Mouse (Mus musculus): ENCODE measurements around the gene Uty. TPM values are rescaled to one million over a fixed set of nuclear protein-coding genes. Genes with fewer than 3 reads are reported as not detected.

The Uty gene
- 16.8 and 18.7 TPM in 2 replicates for polyA plus RNA-seq (2014; fragmentation: Nextera tagmentation; extraction: Ambion mirVana)

GRCm38 (mm10) chrY:1245426-1245863, at the start of gene Uty:
Gene Uty, minus strand, starts transcription at chrY:1245759.
- Histone ChIP-seq H3K4me3 (replicated peaks; ENCODE audit: low read length) (peak within 1 kb of the TSS; percentile 40), H3K27me3 (ENCODE audit: control insufficient read depth, insufficient read depth, low read length) (no peaks in the 10 kb centered on the region), H3K4me1 (replicated peaks; ENCODE audit: control insufficient read depth, insufficient read depth, low read length) (no peaks in the 10 kb centered on the region), H3K27ac (peak within 1 kb of the TSS; percentile 77), H3K4me2 (replicated peaks) (peak within 1 kb of the TSS; percentile 44), H3K9ac (peak within 1 kb of the TSS; percentile 49), H3K36me3 (replicated peaks; ENCODE audit: control insufficient read depth, insufficient read depth) (no peaks in the 10 kb centered on the region), H3K9me3 (ENCODE audit: control insufficient read depth, low read length) (no peaks in the 10 kb centered on the region)
- WGBS = 3% methylated on average over 20 of the region's 21 CpGs
- ATAC-seq (ENCODE audit: low FRiP score) (peak; percentile 94), DNase-seq (ENCODE audit: low spot score) (peak; percentile 74)

GRCm38 (mm10) chrY:1293708-1294107, 48.1 kb upstream of the Uty start:
- ATAC-seq (ENCODE audit: low FRiP score) = no peak
- Histone ChIP-seq H3K27me3 (ENCODE audit: control insufficient read depth, insufficient read depth, low read length) (no peaks in the 10 kb centered on the region), H3K4me3 (replicated peaks; ENCODE audit: low read length) (no peak overlapping the region), H3K9ac (no peak overlapping the region), H3K4me2 (replicated peaks) (no peak overlapping the region), H3K4me1 (replicated peaks; ENCODE audit: control insufficient read depth, insufficient read depth, low read length) (no peaks in the 10 kb centered on the region), H3K36me3 (replicated peaks; ENCODE audit: control insufficient read depth, insufficient read depth) (no peaks in the 10 kb centered on the region), H3K9me3 (ENCODE audit: control insufficient read depth, low read length) (no peaks in the 10 kb centered on the region), H3K27ac (no peak overlapping the region)
- DNase-seq (ENCODE audit: low spot score) = no peak

GRCm38 (mm10) chrY:1286171-1286795, 40.7 kb upstream of the Uty start, which contains the start of gene Ddx3y:
Gene Ddx3y, minus strand, starts transcription at chrY:1286629.
- H3K9ac ChIP-seq = peak within 1 kb of the TSS; percentile 40
- H3K9me3 ChIP-seq (ENCODE audit: control insufficient read depth, low read length) = no peaks in the 10 kb centered on the region
- no peaks in the 10 kb centered on the region for H3K4me1 ChIP-seq (replicated peaks; ENCODE audit: control insufficient read depth, insufficient read depth, low read length)
- H3K36me3 ChIP-seq (replicated peaks; ENCODE audit: control insufficient read depth, insufficient read depth) = no peaks in the 10 kb centered on the region
- 4% methylated on average over 31 of the region's 31 CpGs for WGBS
- no peaks in the 10 kb centered on the region for H3K27me3 ChIP-seq (ENCODE audit: control insufficient read depth, insufficient read depth, low read length)
- H3K4me3 ChIP-seq (replicated peaks; ENCODE audit: low read length) = peak within 1 kb of the TSS; percentile 38
- ATAC-seq (ENCODE audit: low FRiP score) = peak; percentile 91
- peak within 1 kb of the TSS; percentile 42 for H3K4me2 ChIP-seq (replicated peaks)
- peak; percentile 73 for DNase-seq (ENCODE audit: low spot score)
- peak within 1 kb of the TSS; percentile 54; the same call in 1 of the 2 replicates for H3K27ac ChIP-seq

- WGBS = 4% methylated on average over 11 of the region's 12 CpGs
Observed at GRCm38 (mm10) chrY:1285735-1286134, 40.2 kb upstream of the Uty start.

GRCm38 (mm10) chrY:1246117-1246516, 558 bp upstream of the Uty start:
- no peak for ATAC-seq (ENCODE audit: low FRiP score)
- no peak overlapping the region for H3K9ac ChIP-seq
- DNase-seq (ENCODE audit: low spot score) = no peak
- H3K9me3 ChIP-seq (ENCODE audit: control insufficient read depth, low read length) = no peaks in the 10 kb centered on the region
- H3K27ac ChIP-seq = no peak overlapping the region
- no peaks in the 10 kb centered on the region for H3K36me3 ChIP-seq (replicated peaks; ENCODE audit: control insufficient read depth, insufficient read depth)
- WGBS = 51% methylated on average over 6 of the region's 6 CpGs
- peak overlapping the region; percentile 40; the same call in 1 of the 2 replicates for H3K4me3 ChIP-seq (replicated peaks; ENCODE audit: low read length)
- H3K4me2 ChIP-seq (replicated peaks) = peak overlapping the region; percentile 31
- H3K27me3 ChIP-seq (ENCODE audit: control insufficient read depth, insufficient read depth, low read length) = no peaks in the 10 kb centered on the region
- H3K4me1 ChIP-seq (replicated peaks; ENCODE audit: control insufficient read depth, insufficient read depth, low read length) = no peaks in the 10 kb centered on the region

More at GRCm38 (mm10) chrY:1285735-1286134, 40.2 kb upstream of the Uty start:
- Histone ChIP-seq H3K27ac (0 out of 2 replicates have a peak overlapping the region, but pooled peaks have one; percentile 54), H3K9ac (peak overlapping the region; percentile 40), H3K36me3 (replicated peaks; ENCODE audit: control insufficient read depth, insufficient read depth) (no peaks in the 10 kb centered on the region), H3K27me3 (ENCODE audit: control insufficient read depth, insufficient read depth, low read length) (no peaks in the 10 kb centered on the region), H3K4me3 (replicated peaks; ENCODE audit: low read length) (peak overlapping the region; percentile 38), H3K9me3 (ENCODE audit: control insufficient read depth, low read length) (no peaks in the 10 kb centered on the region), H3K4me2 (replicated peaks) (peak overlapping the region; percentile 42), H3K4me1 (replicated peaks; ENCODE audit: control insufficient read depth, insufficient read depth, low read length) (no peaks in the 10 kb centered on the region)
- DNase-seq (ENCODE audit: low spot score) = no peak
- no peak for ATAC-seq (ENCODE audit: low FRiP score)

- DNase-seq (ENCODE audit: low spot score) (peak; percentile 23), ATAC-seq (ENCODE audit: low FRiP score) (no peak)
- peak overlapping the region; percentile 49 for H3K9ac ChIP-seq
- H3K4me1 ChIP-seq (replicated peaks; ENCODE audit: control insufficient read depth, insufficient read depth, low read length) = no peaks in the 10 kb centered on the region
- WGBS = 0% methylated on average over 9 of the region's 9 CpGs
- H3K36me3 ChIP-seq (replicated peaks; ENCODE audit: control insufficient read depth, insufficient read depth) = no peaks in the 10 kb centered on the region
- H3K4me3 ChIP-seq (replicated peaks; ENCODE audit: low read length) = peak overlapping the region; percentile 40
- H3K4me2 ChIP-seq (replicated peaks) = peak overlapping the region; percentile 44
- H3K27me3 ChIP-seq (ENCODE audit: control insufficient read depth, insufficient read depth, low read length) = no peaks in the 10 kb centered on the region
- no peaks in the 10 kb centered on the region for H3K9me3 ChIP-seq (ENCODE audit: control insufficient read depth, low read length)
- peak overlapping the region; percentile 77 for H3K27ac ChIP-seq
Observed at GRCm38 (mm10) chrY:1244940-1245339, 619 bp downstream of the Uty start.

GRCm38 (mm10) chrY:1244421-1244820, 1.1 kb downstream of the Uty start:
- H3K9ac ChIP-seq = 0 out of 2 replicates have a peak overlapping the region, but pooled peaks have one; percentile 49
- peak overlapping the region; percentile 40 for H3K4me3 ChIP-seq (replicated peaks; ENCODE audit: low read length)
- H3K36me3 ChIP-seq (replicated peaks; ENCODE audit: control insufficient read depth, insufficient read depth) = no peaks in the 10 kb centered on the region
- ATAC-seq (ENCODE audit: low FRiP score) (no peak), DNase-seq (ENCODE audit: low spot score) (no peak)
- peak overlapping the region; percentile 44 for H3K4me2 ChIP-seq (replicated peaks)
- no peaks in the 10 kb centered on the region for H3K4me1 ChIP-seq (replicated peaks; ENCODE audit: control insufficient read depth, insufficient read depth, low read length)
- no peak overlapping the region for H3K27ac ChIP-seq
- H3K27me3 ChIP-seq (ENCODE audit: control insufficient read depth, insufficient read depth, low read length) = no peaks in the 10 kb centered on the region
- WGBS = 70% methylated on average over 5 of the region's 5 CpGs
- H3K9me3 ChIP-seq (ENCODE audit: control insufficient read depth, low read length) = no peaks in the 10 kb centered on the region

GRCm38 (mm10) chrY:1220001-1220400, 25.6 kb downstream of the Uty start:
- H3K4me1 ChIP-seq (replicated peaks; ENCODE audit: control insufficient read depth, insufficient read depth, low read length) = no peaks in the 10 kb centered on the region
- no peak overlapping the region for H3K27ac ChIP-seq
- no peak for ATAC-seq (ENCODE audit: low FRiP score)
- no peaks in the 10 kb centered on the region for H3K9me3 ChIP-seq (ENCODE audit: control insufficient read depth, low read length)
- no peak overlapping the region for H3K4me2 ChIP-seq (replicated peaks)
- WGBS = 70% methylated on average over 6 of the region's 7 CpGs
- no peaks in the 10 kb centered on the region for H3K27me3 ChIP-seq (ENCODE audit: control insufficient read depth, insufficient read depth, low read length)
- no peak for DNase-seq (ENCODE audit: low spot score)
- no peaks in the 10 kb centered on the region for H3K36me3 ChIP-seq (replicated peaks; ENCODE audit: control insufficient read depth, insufficient read depth)
- H3K9ac ChIP-seq = no peak overlapping the region
- H3K4me3 ChIP-seq (replicated peaks; ENCODE audit: low read length) = no peak overlapping the region

- H3K9me3 ChIP-seq (ENCODE audit: control insufficient read depth, low read length) = no peaks in the 10 kb centered on the region
- no peaks in the 10 kb centered on the region for H3K27me3 ChIP-seq (ENCODE audit: control insufficient read depth, insufficient read depth, low read length)
- H3K4me3 ChIP-seq (replicated peaks; ENCODE audit: low read length) = no peak overlapping the region
- no peak overlapping the region for H3K9ac ChIP-seq
- H3K4me2 ChIP-seq (replicated peaks) = no peak overlapping the region
- H3K4me1 ChIP-seq (replicated peaks; ENCODE audit: control insufficient read depth, insufficient read depth, low read length) = no peaks in the 10 kb centered on the region
- H3K27ac ChIP-seq = no peak overlapping the region
- ATAC-seq (ENCODE audit: low FRiP score) (no peak), DNase-seq (ENCODE audit: low spot score) (no peak)
- no peaks in the 10 kb centered on the region for H3K36me3 ChIP-seq (replicated peaks; ENCODE audit: control insufficient read depth, insufficient read depth)
- WGBS = 100% methylated on average over 1 of the region's 1 CpGs
Observed at GRCm38 (mm10) chrY:1178476-1178875, 67.1 kb downstream of the Uty start.

Measured in hindbrain, embryonic 14.5 days (tissue).